Mouse (Mus musculus) embryonic facial prominence, embryonic 12.5 days (tissue): ENCODE results near the gene Gm17428. TPM values are rescaled to one million over a fixed set of nuclear protein-coding genes. Genes with fewer than 3 reads are reported as not detected.
A peak's percentile ranks its signal among the peaks of the same experiment; 100 is the strongest.

Experiments used
- ATAC-seq: fragments of 200-750 bp; cut with Nextera tagmentation; 2 replicates; pipeline ENCODE4 v1.8.0; 2017; ENCODE audit not compliant: insufficient number of reproducible peaks, insufficient read depth, low FRiP score, low TSS enrichment
- H3K27ac ChIP-seq: fragments of 300-500 bp; sonication (generic); 2 replicates; pipeline ENCODE4 v1.5.1; 2016; ENCODE audit warnings: mild to moderate bottlenecking
- H3K27me3 ChIP-seq: fragments of 300-500 bp; sonication (generic); 2 replicates; pipeline ENCODE4 v1.6.1; 2016; ENCODE audit warnings: mild to moderate bottlenecking, moderate library complexity
- H3K36me3 ChIP-seq: fragments of 300-500 bp; sonication (generic); 2 replicates; pipeline ENCODE4 v1.6.1; 2016; ENCODE audit warnings: mild to moderate bottlenecking
- H3K4me1 ChIP-seq: fragments of 300-500 bp; sonication (generic); 2 replicates; pipeline ENCODE4 v1.6.1; 2016
- H3K4me2 ChIP-seq: fragments of 300-500 bp; sonication (generic); replicated peaks from 2 replicates; pipeline ENCODE4 v1.6.1; 2016; ENCODE audit warnings: mild to moderate bottlenecking, moderate library complexity
- H3K4me3 ChIP-seq: fragments of 300-500 bp; sonication (generic); 2 replicates; pipeline ENCODE4 v1.5.1; 2016; ENCODE audit warnings: mild to moderate bottlenecking
- H3K9ac ChIP-seq: fragments of 300-500 bp; sonication (generic); 2 replicates; pipeline ENCODE4 v1.6.1; 2016; ENCODE audit warnings: mild to moderate bottlenecking, moderate library complexity
- H3K9me3 ChIP-seq: fragments of 300-500 bp; sonication (generic); 2 replicates; pipeline ENCODE4 v1.6.1; 2016; ENCODE audit warnings: mild to moderate bottlenecking, moderate library complexity
- WGBS: fragments of 180-500 bp; shearing (Covaris S2); methylation state at CpG from one replicate; pipeline ENCODE4 v1.1.7; 2016; 5-methylcytosine and 5-hydroxymethylcytosine counted together
- polyA plus RNA-seq: library from polyadenylated mRNA; unstranded; fragments of >200 nt; fragmentation: Nextera tagmentation; extraction: Ambion mirVana; gene quantifications from 2 replicates; pipeline ENCODE4 v1.2.1, GENCODE M21; 2016

Gene Gm17428
- polyA plus RNA-seq = not detected in 2 replicates

DNA sequence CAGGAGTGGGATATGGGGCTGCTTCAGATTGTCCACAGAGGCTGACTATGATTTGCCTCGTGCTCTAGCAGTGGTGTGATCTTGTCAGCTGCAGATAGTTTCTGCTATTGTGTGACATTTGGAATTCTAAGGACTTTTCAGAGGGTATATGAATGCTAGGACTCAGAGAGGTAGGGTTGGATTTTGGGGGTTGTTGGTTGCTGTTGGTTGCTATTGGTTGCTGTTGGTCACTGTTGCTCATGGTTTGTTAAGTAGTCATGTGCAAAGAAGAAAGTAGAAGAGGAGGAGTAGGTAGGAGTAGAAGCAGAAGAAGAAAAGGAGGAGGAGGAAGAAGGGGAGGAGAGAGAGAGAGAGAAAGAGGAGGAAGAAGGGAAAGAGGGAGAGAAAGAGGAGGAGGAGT lies at the start of gene Gm17428:
Gene Gm17428 (plus strand): TSS at position 301 of the 400 bp plus-strand sequence.
- Histone ChIP-seq H3K9ac (no peak within 1 kb of the TSS), H3K9me3 (no peaks in the 10 kb centered on the region), H3K4me3 (no peak within 1 kb of the TSS), H3K4me1 (no peaks in the 10 kb centered on the region), H3K36me3 (no peaks in the 10 kb centered on the region), H3K27ac (no peak within 1 kb of the TSS), H3K4me2 (no peak within 1 kb of the TSS), H3K27me3 (no peaks in the 10 kb centered on the region)
- 73% methylated on average over 1 of the region's 1 CpGs for WGBS
- ATAC-seq = no peak

DNA sequence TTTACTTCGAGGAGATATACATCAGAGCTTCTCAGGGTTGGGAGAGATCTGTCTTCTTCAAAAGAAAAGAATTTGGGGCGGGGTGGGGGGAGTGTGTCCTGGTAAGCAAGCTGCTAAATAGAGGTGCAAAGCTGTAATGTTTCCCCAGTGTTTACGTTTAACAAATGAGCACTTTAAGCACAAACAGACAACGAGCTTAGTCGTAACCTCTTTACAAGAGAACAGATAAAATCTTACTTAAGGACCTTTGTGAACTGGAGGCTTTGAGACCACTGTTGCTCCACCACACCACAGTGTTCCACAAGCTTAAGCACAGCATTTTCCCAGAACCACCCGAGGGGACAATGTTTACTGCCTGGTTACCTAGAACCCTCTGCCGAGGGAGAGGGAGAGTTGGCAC lies 49.4 kb upstream of the Gm17428 start:
- 12% methylated on average over 7 of the region's 7 CpGs for WGBS
- peak overlapping the region; percentile 99 for H3K27ac ChIP-seq
- H3K9ac ChIP-seq = peak overlapping the region; percentile 84
- peak overlapping the region; percentile 71 for H3K4me2 ChIP-seq
- no peaks in the 10 kb centered on the region for H3K27me3 ChIP-seq
- H3K4me1 ChIP-seq = peaks cover 30% of the 10 kb centered on the region
- H3K36me3 ChIP-seq = peaks cover 3% of the 10 kb centered on the region
- H3K9me3 ChIP-seq = 0 out of 2 replicates have a peak, but pooled peaks cover under 1% of the 10 kb centered on the region
- ATAC-seq = no peak
- H3K4me3 ChIP-seq = peak overlapping the region; percentile 51

DNA sequence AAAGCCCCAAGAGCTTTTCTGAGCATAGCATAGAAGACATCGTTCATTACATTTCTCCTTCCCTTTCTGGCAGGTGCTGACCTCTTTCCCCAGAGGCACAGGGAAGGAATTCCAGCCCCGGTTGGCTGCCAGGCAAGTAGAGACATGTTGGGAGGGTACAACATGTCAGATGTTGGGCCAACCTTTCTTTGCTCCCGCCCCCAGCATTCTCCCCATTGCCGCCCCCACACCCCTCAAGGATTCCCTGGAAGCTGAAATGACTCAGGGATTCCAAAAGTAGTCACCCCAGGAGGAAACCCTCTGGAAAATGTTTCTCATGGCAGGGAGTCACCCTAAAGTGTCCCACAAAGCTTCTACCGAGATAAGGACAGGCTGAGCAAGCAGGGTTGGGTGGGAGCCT lies 46.9 kb upstream of the Gm17428 start:
- H3K4me2 ChIP-seq = no peak overlapping the region
- H3K27me3 ChIP-seq = no peaks in the 10 kb centered on the region
- H3K4me3 ChIP-seq = no peak overlapping the region
- no peak overlapping the region for H3K9ac ChIP-seq
- no peaks in the 10 kb centered on the region for H3K36me3 ChIP-seq
- H3K27ac ChIP-seq = no peak overlapping the region
- no peaks in the 10 kb centered on the region for H3K9me3 ChIP-seq
- WGBS = 67% methylated on average over 5 of the region's 5 CpGs
- no peak for ATAC-seq
- H3K4me1 ChIP-seq = peaks cover 24% of the 10 kb centered on the region

DNA sequence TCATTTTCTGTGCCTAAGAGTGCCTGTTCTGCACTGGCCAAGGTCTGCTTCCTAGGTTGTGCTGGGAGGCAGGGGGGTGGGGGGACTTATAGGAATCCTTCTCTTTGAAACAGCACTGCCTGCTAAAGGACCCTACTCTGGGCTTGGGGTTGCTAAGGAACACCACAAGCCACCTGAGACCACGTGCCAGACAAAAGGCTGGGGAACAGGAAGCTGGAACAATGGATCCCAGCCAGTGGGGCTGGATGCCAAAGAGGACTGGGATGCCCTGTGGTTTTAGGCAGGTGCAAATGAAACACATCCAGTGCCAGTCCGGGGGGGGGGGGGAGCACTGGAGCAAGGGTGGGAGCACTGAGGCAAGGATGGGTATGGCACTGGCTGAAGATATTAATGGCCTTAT lies 46.3 kb upstream of the Gm17428 start:
- Histone ChIP-seq H3K36me3 (no peaks in the 10 kb centered on the region), H3K9me3 (no peaks in the 10 kb centered on the region), H3K9ac (no peak overlapping the region), H3K4me3 (no peak overlapping the region), H3K27ac (no peak overlapping the region), H3K27me3 (no peaks in the 10 kb centered on the region), H3K4me1 (peaks cover 19% of the 10 kb centered on the region), H3K4me2 (no peak overlapping the region)
- ATAC-seq = no peak
- WGBS = 26% methylated on average over 2 of the region's 2 CpGs

DNA sequence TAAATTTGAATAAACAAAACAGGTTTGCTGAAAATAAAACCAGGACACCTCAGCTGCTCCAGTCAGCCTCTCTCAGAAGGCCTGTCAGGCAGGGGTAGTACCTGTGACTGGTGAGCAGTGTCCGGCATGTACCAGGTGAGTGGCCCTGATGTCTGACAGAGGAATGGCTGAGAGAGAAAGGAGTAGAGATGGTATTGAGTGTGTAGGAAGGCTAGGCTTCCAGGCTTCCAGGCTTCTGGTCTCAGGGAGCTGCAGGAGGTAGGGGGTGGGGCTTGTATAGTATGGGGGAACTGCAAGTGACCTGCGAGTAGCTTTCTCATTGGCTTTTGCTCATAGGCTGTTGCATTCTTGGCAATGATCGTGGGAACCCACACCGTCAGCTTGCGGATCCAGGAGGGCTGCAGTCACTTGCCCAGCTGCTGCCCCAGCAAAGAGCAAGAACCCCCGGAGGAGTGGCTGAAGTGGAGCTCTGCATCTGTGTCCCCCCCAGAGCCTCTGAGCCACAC lies 44.0 kb upstream of the Gm17428 start, which contains the start of gene Il25:
Gene Il25 (plus strand): TSS at position 51 of the 506 bp plus-strand sequence.
- Histone ChIP-seq H3K9ac (no peak within 1 kb of the TSS), H3K36me3 (no peaks in the 10 kb centered on the region), H3K27me3 (no peaks in the 10 kb centered on the region), H3K4me3 (no peak within 1 kb of the TSS), H3K4me2 (no peak within 1 kb of the TSS; the same call in 1 of the 2 replicates), H3K27ac (no peak within 1 kb of the TSS), H3K4me1 (peaks cover 22% of the 10 kb centered on the region), H3K9me3 (no peaks in the 10 kb centered on the region)
- 29% methylated on average over 6 of the region's 6 CpGs for WGBS
- ATAC-seq = no peak

DNA sequence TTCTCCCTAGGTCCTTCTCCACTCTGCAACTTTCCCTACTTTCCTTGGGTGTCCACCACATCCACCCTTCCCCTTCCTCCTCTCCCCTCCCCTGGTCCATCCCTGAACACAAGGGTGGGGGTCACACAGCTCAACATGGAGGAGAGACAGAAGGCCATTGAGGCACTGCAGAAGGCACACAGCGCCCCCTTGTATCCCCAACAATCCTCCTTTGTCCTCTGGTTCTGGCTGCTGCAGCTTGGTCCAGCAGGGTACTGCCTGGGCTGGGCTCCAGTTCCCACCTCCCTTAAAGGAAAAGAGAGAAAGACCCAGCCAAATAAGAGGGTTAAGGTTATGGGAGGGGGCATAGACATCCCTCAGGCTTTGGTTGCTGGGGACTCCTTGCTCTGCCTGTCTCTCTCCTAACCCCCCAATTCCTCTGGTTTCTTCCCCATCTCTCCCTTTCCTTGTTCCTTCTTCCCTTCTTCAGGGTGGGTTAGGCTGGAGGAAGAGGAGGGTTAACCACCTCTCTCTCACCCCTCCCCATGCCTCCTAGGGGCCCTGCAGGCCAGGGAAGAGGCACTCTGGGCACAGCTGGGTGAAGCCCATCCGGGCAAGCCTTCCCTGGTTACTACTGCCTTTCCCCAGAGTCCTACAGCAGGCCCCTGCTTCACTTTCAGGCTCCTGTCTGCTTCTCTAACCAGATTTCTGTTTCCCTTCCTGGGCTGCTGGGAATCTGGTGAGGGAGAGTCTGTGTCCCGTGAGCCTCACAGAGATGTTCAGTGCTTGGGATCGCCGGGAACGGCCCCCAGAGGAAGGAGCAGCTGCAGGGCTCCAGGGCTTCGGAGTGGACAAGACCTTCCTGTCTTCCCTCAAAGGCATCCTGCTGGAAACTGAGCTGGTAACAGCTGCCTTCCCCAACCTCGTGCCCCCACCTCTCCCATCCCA lies 40.6 kb upstream of the Gm17428 start, which contains the start of gene Cmtm5:
Gene Cmtm5 (plus strand): TSS at position 358 of the 927 bp plus-strand sequence.
- no peak within 1 kb of the TSS for H3K4me3 ChIP-seq
- H3K36me3 ChIP-seq = no peaks in the 10 kb centered on the region
- H3K27me3 ChIP-seq = no peaks in the 10 kb centered on the region
- peaks cover 19% of the 10 kb centered on the region for H3K4me1 ChIP-seq
- peak within 1 kb of the TSS; percentile 16; the same call in 1 of the 2 replicates for H3K4me2 ChIP-seq
- peak within 1 kb of the TSS; percentile 78 for H3K27ac ChIP-seq
- peak within 1 kb of the TSS; percentile 42; the same call in 1 of the 2 replicates for H3K9ac ChIP-seq
- peak; percentile 25; the same call in 1 of the 2 replicates for ATAC-seq
- WGBS = 14% methylated on average over 8 of the region's 8 CpGs
- H3K9me3 ChIP-seq = no peaks in the 10 kb centered on the region

DNA sequence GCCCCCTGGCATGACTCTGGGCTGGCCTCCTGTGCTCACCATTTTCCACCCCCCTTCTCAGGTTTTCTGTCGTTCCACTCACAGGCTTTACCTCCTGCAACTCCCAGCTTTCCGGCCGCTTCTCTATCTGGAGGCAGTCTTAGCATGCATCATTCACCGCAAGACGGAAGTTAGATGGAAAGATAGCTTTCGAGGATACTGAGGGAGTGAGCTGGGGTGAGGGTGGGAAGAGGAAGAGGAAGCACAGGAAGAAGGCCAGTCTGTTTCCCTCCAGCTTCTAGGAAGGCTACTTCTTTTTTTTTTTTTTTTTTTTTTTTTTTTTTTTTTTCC lies 39.9 kb upstream of the Gm17428 start:
- Histone ChIP-seq H3K27me3 (no peaks in the 10 kb centered on the region), H3K4me1 (peaks cover 19% of the 10 kb centered on the region), H3K27ac (peak overlapping the region; percentile 78), H3K9me3 (no peaks in the 10 kb centered on the region), H3K36me3 (no peaks in the 10 kb centered on the region), H3K4me2 (peak overlapping the region; percentile 16; the same call in 1 of the 2 replicates), H3K4me3 (no peak overlapping the region), H3K9ac (peak overlapping the region; percentile 42; the same call in 1 of the 2 replicates)
- ATAC-seq = no peak
- WGBS = 30% methylated on average over 6 of the region's 6 CpGs

DNA sequence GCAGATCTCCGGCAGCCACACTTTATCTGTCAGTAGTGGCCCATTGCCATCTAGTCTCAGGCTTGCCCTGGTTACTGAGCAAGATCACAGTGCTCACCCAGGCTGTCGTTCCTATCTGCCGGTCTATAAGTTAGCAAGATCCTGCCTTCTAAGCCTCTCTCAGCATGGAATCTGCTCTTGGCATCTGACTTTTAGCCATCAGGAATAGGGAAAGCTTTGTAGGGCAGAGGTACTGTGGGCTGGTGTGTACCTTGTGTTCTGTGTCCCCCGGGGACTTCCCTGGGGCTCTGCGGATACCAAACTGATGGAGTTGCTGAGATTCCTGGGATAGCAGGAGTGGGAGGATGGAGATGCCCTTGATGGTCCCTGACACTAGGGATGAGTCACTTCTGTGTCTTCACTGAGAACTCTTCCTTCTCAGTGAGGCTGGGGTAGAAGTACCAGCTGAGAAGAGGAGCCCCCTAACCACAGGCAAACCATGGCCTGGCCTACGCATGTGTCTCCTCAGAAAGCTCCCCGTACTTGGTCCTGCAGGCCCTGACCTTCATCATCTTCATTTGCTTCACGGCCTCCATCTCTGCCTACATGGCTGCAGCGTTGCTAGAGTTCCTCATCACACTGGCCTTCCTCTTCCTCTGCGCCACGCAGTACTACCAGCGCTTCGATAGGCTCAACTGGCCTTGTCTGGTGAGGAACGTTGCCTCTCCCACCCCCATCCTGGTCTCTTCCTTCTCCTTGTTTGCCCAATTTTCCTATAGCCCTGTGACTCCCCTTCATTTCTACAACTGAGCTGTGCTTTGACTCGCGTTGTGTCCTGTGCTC lies 39.2 kb upstream of the Gm17428 start:
- no peak overlapping the region for H3K4me2 ChIP-seq
- 89% methylated on average over 16 of the region's 16 CpGs for WGBS

DNA sequence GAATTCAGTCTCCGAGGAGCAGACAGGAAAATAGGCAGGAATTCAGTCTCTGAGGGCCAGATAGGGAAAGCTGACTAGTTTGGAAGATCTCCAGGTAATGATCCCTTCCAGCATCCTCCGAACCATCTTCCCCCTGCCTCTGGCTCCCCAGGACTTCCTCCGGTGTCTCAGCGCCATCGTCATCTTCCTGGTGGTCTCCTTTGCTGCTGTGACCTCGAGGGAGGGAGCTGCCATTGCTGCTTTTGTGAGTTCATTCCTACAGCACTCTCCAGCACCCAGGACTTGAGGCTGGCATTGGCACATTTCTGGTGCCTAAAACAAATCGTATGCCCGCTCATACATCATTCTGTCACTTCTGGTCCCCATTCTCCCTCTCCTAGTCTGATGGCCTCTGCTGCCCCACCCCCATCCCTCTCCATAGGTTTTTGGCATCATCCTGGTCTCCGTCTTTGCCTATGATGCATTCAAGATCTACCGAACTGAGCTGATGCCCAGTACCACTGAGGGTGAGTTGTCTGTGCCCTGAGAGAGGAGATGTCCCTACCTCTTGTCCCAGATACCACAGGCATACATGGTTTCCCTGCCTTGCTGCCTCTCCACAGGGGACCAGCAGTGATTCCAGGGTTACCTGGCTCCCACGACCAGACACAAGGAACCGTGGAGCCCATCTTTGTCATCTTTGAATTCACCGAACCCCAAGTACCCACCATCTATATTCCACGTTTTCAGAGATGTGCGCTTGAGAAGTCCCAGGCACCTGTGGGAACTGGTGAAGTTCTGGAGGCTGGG lies 38.1 kb upstream of the Gm17428 start:
- 82% methylated on average over 15 of the region's 15 CpGs for WGBS
- H3K4me1 ChIP-seq = peaks cover 12% of the 10 kb centered on the region
- H3K4me3 ChIP-seq = no peak overlapping the region
- H3K9me3 ChIP-seq = no peaks in the 10 kb centered on the region
- ATAC-seq = no peak
- H3K27me3 ChIP-seq = no peaks in the 10 kb centered on the region
- no peak overlapping the region for H3K9ac ChIP-seq
- H3K36me3 ChIP-seq = no peaks in the 10 kb centered on the region
- H3K27ac ChIP-seq = no peak overlapping the region
- no peak overlapping the region for H3K4me2 ChIP-seq

More for the DNA sequence above, 39.2 kb upstream of the Gm17428 start:
- no peak for ATAC-seq
- no peak overlapping the region for H3K4me3 ChIP-seq
- no peak overlapping the region for H3K9ac ChIP-seq
- H3K9me3 ChIP-seq = no peaks in the 10 kb centered on the region
- H3K27ac ChIP-seq = no peak overlapping the region
- H3K36me3 ChIP-seq = no peaks in the 10 kb centered on the region
- peaks cover 19% of the 10 kb centered on the region for H3K4me1 ChIP-seq
- no peaks in the 10 kb centered on the region for H3K27me3 ChIP-seq

DNA sequence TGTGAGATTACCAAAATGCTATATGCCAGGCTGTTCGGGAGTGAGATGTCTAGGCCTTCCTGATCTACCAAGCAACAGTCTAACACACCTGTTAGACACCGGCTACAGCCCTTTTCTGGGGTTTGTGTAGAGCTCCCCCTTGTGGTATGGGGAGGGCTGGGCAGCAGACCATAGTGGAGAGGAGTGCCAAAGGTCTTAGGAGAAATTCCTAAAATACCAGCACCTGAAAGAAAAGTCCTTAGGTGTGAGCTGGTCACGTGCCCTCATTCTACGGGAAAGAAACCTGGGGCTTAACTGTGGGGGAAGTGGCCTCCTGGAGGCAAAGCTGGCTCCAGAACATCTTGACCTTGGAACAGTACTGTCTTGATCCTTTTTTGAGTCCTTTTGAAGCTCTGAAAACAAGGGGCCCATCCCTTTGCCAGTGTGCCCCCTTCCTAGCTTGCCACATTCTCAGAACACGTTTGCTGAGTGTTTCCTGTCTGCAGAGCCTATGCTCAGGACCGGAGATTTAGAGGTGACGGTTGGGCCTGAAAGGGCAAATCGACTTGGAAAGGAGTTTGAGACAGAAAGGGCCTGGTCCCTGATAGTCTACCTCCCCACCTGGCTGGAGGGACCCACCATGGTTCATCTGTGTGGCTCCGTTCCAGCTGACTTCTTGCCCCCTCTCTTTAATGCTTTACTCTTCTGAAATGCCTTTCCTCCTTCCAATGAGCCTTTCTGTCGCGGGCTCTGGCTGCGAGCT lies 37.1 kb upstream of the Gm17428 start:
- Histone ChIP-seq H3K9ac (no peak overlapping the region), H3K4me2 (no peak overlapping the region), H3K4me3 (no peak overlapping the region), H3K27me3 (no peaks in the 10 kb centered on the region), H3K36me3 (no peaks in the 10 kb centered on the region), H3K27ac (no peak overlapping the region), H3K4me1 (peaks cover 12% of the 10 kb centered on the region), H3K9me3 (no peaks in the 10 kb centered on the region)
- no peak for ATAC-seq
- whole genome bisulfite sequencing = 47% methylated on average over 12 of the region's 12 CpGs
